Mouse (Mus musculus): ENCODE data around the gene Zfp418.
"Not testable (repeated sequence)": the region's sequence is repeated elsewhere in the genome, so short reads cannot be mapped to it uniquely, and the experiment has no call there.

The Zfp418 gene

GRCm38 (mm10) chr7:7171227-7172147, at the start of gene Zfp418:
TSS of gene Zfp418 (plus strand) at chr7:7171330.
- peak; percentile 64 to 74 for DNase-seq

- DNase-seq, result no peak
These were observed 49.5 kb upstream of the Zfp418 start for GRCm38 (mm10) chr7:7121602-7121980.

- DNase-seq, result not testable (repeated sequence)
These were observed 40.5 kb upstream of the Zfp418 start for GRCm38 (mm10) chr7:7130491-7131124.

GRCm38 (mm10) chr7:7132751-7133150, 38.4 kb upstream of the Zfp418 start:
- no peak for DNase-seq

GRCm38 (mm10) chr7:7136379-7136866, 34.7 kb upstream of the Zfp418 start, which contains the start of gene Zfp773:
TSS of gene Zfp773 (minus strand) at chr7:7136755.
- peak; percentile 75 to 77 for DNase-seq

GRCm38 (mm10) chr7:7144215-7144614, 26.9 kb upstream of the Zfp418 start:
- DNase-seq, result no peak

- DNase-seq, result no peak
These were observed 25.0 kb upstream of the Zfp418 start for GRCm38 (mm10) chr7:7145991-7146608.

GRCm38 (mm10) chr7:7185897-7186296, 14.8 kb downstream of the Zfp418 start:
- DNase-seq, result no peak

GRCm38 (mm10) chr7:7187417-7188190, 16.5 kb downstream of the Zfp418 start:
- DNase-seq, result no peak

GRCm38 (mm10) chr7:7188191-7188942, 17.2 kb downstream of the Zfp418 start:
- DNase-seq, result peak; percentile 87 to 88

- peak; percentile 29 to 60 for DNase-seq
These were observed 38.4 kb downstream of the Zfp418 start, which contains the start of gene Zfp772 for GRCm38 (mm10) chr7:7209313-7210151. TSS of gene Zfp772 (minus strand) at chr7:7209998.
